Mouse (Mus musculus) C2C12 (cell line): Measurements from ENCODE around the gene Cfap300.

Source experiments
- CTCF ChIP-seq: IDR thresholded peaks from one replicate; pipeline ENCODE4 v1.5.1; 2011; ENCODE audit not compliant: control insufficient read depth, insufficient read depth, insufficient read length
- FOSL1 ChIP-seq: IDR thresholded peaks from one replicate; pipeline ENCODE4 v1.8.0; 2011; ENCODE audit warnings: mild to moderate bottlenecking, low read length; ENCODE audit not compliant: poor library complexity, insufficient read depth, severe bottlenecking
- MAX ChIP-seq: IDR thresholded peaks from one replicate; pipeline ENCODE4 v1.6.1; 2011; ENCODE audit warnings: mild to moderate bottlenecking, control low read depth
- USF1 ChIP-seq: IDR thresholded peaks from one replicate; pipeline ENCODE4 v1.6.1; 2011; ENCODE audit warnings: low read depth, mild to moderate bottlenecking, control low read depth, moderate library complexity

DNA sequence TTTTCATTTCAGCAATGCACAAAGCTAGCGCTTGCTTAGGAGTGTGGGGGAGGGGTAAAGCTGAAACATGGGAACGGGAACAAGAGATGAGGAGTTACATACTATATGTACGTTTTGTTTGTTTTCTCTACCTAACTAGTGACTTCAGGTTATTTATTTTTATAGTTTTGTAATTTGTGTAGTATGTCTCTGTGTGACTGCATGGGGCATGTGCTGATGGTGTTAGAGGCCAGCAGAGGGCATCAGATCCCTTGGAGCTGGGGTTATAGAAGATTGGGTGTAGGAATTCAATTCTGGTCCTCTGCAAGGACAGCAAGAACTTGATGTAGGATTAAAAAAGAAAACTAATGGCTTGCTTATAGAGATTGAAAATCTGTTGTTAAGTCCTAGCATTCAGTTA lies 64.1 kb downstream of the Cfap300 start:
- no peak for TF ChIP-seq CTCF
- TF ChIP-seq MAX = no peak
- TF ChIP-seq USF1 = no peak
- no peak for TF ChIP-seq FOSL1
